Mouse (Mus musculus) splenic B cell, adult 2 months (primary cell): Measurements from ENCODE around the gene Olfr44.

Experiments
- DNase-seq: peaks from one replicate; pipeline ENCODE4 v3.0.0-alpha.2; 2011; ENCODE audit warnings: low read depth, low spot score
- H3K27me3 ChIP-seq: 2 replicates; pipeline ENCODE4 v1.6.1; 2012; ENCODE audit warnings: mild to moderate bottlenecking, low read length, moderate library complexity, mixed read lengths; ENCODE audit not compliant: control insufficient read depth, poor library complexity, insufficient read depth, severe bottlenecking
- H3K36me3 ChIP-seq: 2 replicates; pipeline ENCODE4 v1.6.1; 2012; ENCODE audit warnings: mild to moderate bottlenecking, low read length, moderate library complexity, mixed read lengths; ENCODE audit not compliant: control insufficient read depth, poor library complexity, insufficient read depth, severe bottlenecking

Gene Olfr44

GRCm38 (mm10) chr9:39493895-39494294, at the start of gene Olfr44:
TSS of gene Olfr44 (minus strand) at chr9:39493995.
- H3K36me3 ChIP-seq: no peaks in the 10 kb centered on the region
- DNase-seq: no peak
- no peaks in the 10 kb centered on the region for H3K27me3 ChIP-seq

GRCm38 (mm10) chr9:39523616-39524285, 30.0 kb upstream of the Olfr44 start:
- Histone ChIP-seq H3K36me3 (no peaks in the 10 kb centered on the region), H3K27me3 (no peaks in the 10 kb centered on the region)
- DNase-seq: no peak

GRCm38 (mm10) chr9:39518595-39518994, 24.8 kb upstream of the Olfr44 start:
- DNase-seq: no peak
- H3K36me3 ChIP-seq: no peaks in the 10 kb centered on the region

GRCm38 (mm10) chr9:39515531-39515930, 21.7 kb upstream of the Olfr44 start, which contains the start of gene Olfr957:
TSS of gene Olfr957 (minus strand) at chr9:39515809.
- no peak for DNase-seq
- H3K27me3 ChIP-seq: no peaks in the 10 kb centered on the region
- H3K36me3 ChIP-seq: no peaks in the 10 kb centered on the region

More at GRCm38 (mm10) chr9:39518595-39518994, 24.8 kb upstream of the Olfr44 start:
- H3K27me3 ChIP-seq: no peaks in the 10 kb centered on the region

GRCm38 (mm10) chr9:39509412-39509811, 15.6 kb upstream of the Olfr44 start:
- no peak for DNase-seq
- Histone ChIP-seq H3K36me3 (no peaks in the 10 kb centered on the region), H3K27me3 (no peaks in the 10 kb centered on the region)

GRCm38 (mm10) chr9:39508998-39509397, 15.2 kb upstream of the Olfr44 start:
- no peaks in the 10 kb centered on the region for H3K36me3 ChIP-seq
- no peak for DNase-seq
- H3K27me3 ChIP-seq: no peaks in the 10 kb centered on the region

- no peaks in the 10 kb centered on the region for H3K36me3 ChIP-seq
- no peak for DNase-seq
Measured at GRCm38 (mm10) chr9:39471844-39472243, 22.0 kb downstream of the Olfr44 start, which contains the start of gene Olfr955. TSS of gene Olfr955 (minus strand) at chr9:39471944.

GRCm38 (mm10) chr9:39456401-39456800, 37.4 kb downstream of the Olfr44 start, which contains the start of gene Olfr954:
TSS of gene Olfr954 (plus strand) at chr9:39456701.
- no peaks in the 10 kb centered on the region for H3K27me3 ChIP-seq
- DNase-seq: no peak
- no peaks in the 10 kb centered on the region for H3K36me3 ChIP-seq

More at GRCm38 (mm10) chr9:39471844-39472243, 22.0 kb downstream of the Olfr44 start, which contains the start of gene Olfr955:
- H3K27me3 ChIP-seq: no peaks in the 10 kb centered on the region
